Mouse (Mus musculus) left cerebral cortex, postnatal 25 days (tissue): ENCODE data around the gene B4galnt3. TPM values are rescaled to one million over a fixed set of nuclear protein-coding genes. Genes with fewer than 3 reads are reported as not detected.

Experiments
- DNase-seq, 2 experiments: peaks; one replicate each; pipeline ENCODE4 v3.0.0; 2022; ENCODE audit warnings: low spot score in 2 of 2, mixed read lengths in 1 of 2
- intact Hi-C: fragments of 180-260 bp; cut with DNase I; formaldehyde crosslinking; loops from one replicate; pipeline ENCODE4 v1.15.1; 2025
- total RNA-seq, 2 experiments: library from RNA; stranded (reverse); gene quantifications; 2 replicates each; pipeline ENCODE4 v1.2.3; 2021

B4galnt3 gene
- total RNA-seq, 2 experiments from 2014 or later = 0.55 to 1.3 TPM

- intact Hi-C loops = no loop called here
- DNase-seq = no peak
These were observed 126.8 kb downstream of the B4galnt3 start for GRCm38 (mm10) chr6:120167574-120167973.

DNA sequence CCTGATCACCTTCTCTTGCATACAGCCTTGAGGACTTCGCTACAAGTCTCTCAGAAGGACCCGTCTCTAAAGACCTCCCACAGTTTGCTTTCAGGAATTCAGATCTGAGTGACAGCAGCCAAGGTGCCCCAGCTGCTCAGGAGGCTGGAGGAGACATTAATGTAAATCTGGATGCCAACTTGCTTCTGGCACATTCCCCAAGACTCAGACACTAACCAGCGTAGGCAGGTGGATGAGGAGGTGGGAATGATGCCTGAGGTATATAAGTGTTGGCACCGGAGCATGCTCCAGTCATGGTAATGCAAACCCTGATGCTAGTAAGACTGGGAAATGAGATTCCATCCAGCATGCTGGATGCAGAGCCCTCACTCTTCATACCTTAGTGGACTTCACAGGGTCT lies 129.6 kb downstream of the B4galnt3 start:
- DNase-seq = peak in 1 of 2 experiments; percentile 79
- intact Hi-C loops = no loop called here

DNA sequence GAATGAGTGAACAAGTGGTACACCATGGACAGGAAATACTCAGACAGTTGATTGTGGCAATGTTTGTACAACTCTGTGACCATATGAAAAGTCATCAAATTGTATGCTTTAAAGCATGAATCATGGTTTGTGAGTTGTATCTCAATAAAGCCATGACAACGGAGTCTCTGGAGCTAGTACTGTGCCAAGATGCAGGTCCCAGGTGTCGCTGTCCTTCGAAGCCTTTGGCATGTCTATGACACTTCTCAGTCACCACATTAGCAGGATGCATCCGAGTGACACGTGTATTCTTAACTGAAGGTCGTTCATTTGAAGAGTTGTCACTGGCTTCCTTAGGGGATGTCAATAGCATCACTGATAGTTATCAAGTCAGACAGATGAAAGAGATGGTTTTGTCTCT lies 131.4 kb downstream of the B4galnt3 start:
- intact Hi-C loops = no loop called here

GRCm38 (mm10) chr6:120159133-120159901 lies 135.0 kb downstream of the B4galnt3 start:
- peak; percentile 61 to 78 for DNase-seq
- intact Hi-C loops = no loop called here

More for the DNA sequence above, 131.4 kb downstream of the B4galnt3 start:
- no peak for DNase-seq

- no peak for DNase-seq
- intact Hi-C loops = no loop called here
These were observed 136.9 kb downstream of the B4galnt3 start for GRCm38 (mm10) chr6:120157479-120157878.

GRCm38 (mm10) chr6:120155510-120155909 lies 138.8 kb downstream of the B4galnt3 start:
- intact Hi-C loops = no loop called here
- DNase-seq = no peak

DNA sequence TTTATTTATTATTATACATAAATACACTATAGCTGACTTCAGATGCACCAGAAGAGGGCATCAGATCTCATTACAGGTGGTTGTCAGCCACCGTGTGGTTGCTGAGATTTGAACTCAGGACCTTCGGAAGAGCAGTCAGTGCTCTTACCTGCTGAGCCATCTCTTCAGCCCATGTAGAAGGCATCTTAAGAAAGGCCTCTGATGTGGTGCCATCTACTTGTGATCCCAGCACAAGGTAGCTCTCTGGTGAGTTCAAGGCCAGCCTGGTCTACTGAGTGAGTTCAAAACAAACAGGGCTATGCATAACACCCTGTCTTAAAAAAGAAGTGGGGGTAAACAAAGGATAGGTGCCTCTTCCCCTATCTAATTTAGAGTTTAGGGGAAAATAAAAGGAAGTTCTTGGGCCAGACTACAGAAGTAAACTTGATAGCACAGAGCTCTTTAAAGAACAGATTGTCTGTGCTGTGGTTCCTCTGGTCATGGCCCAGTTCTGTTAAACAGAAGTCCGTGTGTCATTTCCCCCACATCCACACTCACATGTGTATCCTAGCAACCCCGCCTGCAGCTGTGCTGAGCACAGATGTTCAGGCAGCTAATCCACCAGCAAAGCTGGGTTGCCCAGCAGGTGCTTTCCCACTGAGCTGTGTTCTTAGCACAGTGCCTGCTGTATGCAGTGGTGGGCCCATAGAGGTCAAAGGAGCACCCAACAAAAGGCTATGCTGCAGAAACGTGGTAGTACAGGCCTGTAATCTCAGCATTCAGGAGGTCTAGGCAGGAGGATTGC lies 139.6 kb downstream of the B4galnt3 start:
- peak in 1 of 2 experiments; percentile 42 for DNase-seq
- intact Hi-C loops = no loop called here

Other genes with a start within 250 kb of the B4galnt3 start
- gene Ninj2, start 201.2 kb downstream of the B4galnt3 start, total RNA-seq = 1 to 10 TPM; 1.2 to 1.8 TPM
- gene D330020A13Rik, start 195 bp downstream of the B4galnt3 start, total RNA-seq = under 1 TPM in 1 of 2 experiments, not detected in 1; 0.32 TPM
- gene Kdm5a, start 69.6 kb upstream of the B4galnt3 start, total RNA-seq = 10 to 100 TPM; 40.3 to 42.1 TPM
- 1 to 10 TPM; 4.1 to 4.7 TPM for gene Ccdc77, start 69.8 kb upstream of the B4galnt3 start, total RNA-seq
- 10 to 100 TPM; 12.1 to 17.0 TPM for gene Il17ra, start 168.7 kb upstream of the B4galnt3 start, total RNA-seq
- 10 to 100 TPM; 65.3 to 78.4 TPM for gene Tmem121b, start 199.2 kb upstream of the B4galnt3 start, total RNA-seq
- 10 to 100 TPM; 33.0 to 37.0 TPM for gene Hdhd5, start 236.8 kb upstream of the B4galnt3 start, total RNA-seq